Mouse (Mus musculus): ENCODE measurements around the gene Mtx1. TPM values are rescaled to one million over a fixed set of nuclear protein-coding genes. Genes with fewer than 3 reads are reported as not detected.

Gene Mtx1
- polyA plus RNA-seq, 2 experiments: 83.2 to 101 TPM

GRCm38 (mm10) chr3:89246261-89247100 lies 19.6 kb upstream of the Mtx1 start, which contains the start of gene Trim46:
Gene Trim46 (minus strand): TSS chr3:89246309.
- Histone ChIP-seq H3K4me3 (ENCODE audit: insufficient read depth in 1 of 2, low read depth in 2 of 2, low read length in 2 of 2) (peak within 1 kb of the TSS; percentile 74 to 75), H3K9ac (replicated peaks) (peak within 1 kb of the TSS; percentile 73), H3K9me3 (ENCODE audit: control insufficient read depth, low read length) (no peaks in the 10 kb centered on the region), H3K27me3 (ENCODE audit: control insufficient read depth, insufficient read depth, low read length) (peaks cover 20% of the 10 kb centered on the region), H3K36me3 (replicated peaks; ENCODE audit: control insufficient read depth, insufficient read depth, low read depth) (no peaks in the 10 kb centered on the region), H3K27ac (no peak within 1 kb of the TSS), H3K4me1 (replicated peaks; ENCODE audit: control insufficient read depth in 2 of 2, insufficient read depth in 2 of 2, low read length in 1 of 2) (peaks cover 9 to 12% of the 10 kb centered on the region in 2 experiments), H3K4me2 (ENCODE audit: low read depth) (peak within 1 kb of the TSS; percentile 90)
- DNase-seq (ENCODE audit: low read depth in 3 of 3, low spot score in 3 of 3) (peak; percentile 79 to 80 (median 80)), ATAC-seq (ENCODE audit: insufficient read depth) (peak; percentile 71)
- TF ChIP-seq CTCF (IDR thresholded peaks at IDR 0.05; ENCODE audit: low read depth) (peak; percentile 99), EP300 (IDR thresholded peaks at IDR 0.05; ENCODE audit: low read depth) (no peak)
- WGBS (ENCODE audit: insufficient replicate concordance): under 1% methylated on average over 42 of the region's 42 CpGs

- no peaks in the 10 kb centered on the region for H3K36me3 ChIP-seq (replicated peaks; ENCODE audit: control insufficient read depth, insufficient read depth, low read depth)
- peaks cover 5 to 9% of the 10 kb centered on the region in 2 experiments for H3K4me1 ChIP-seq (replicated peaks; ENCODE audit: control insufficient read depth in 2 of 2, insufficient read depth in 2 of 2, low read length in 1 of 2)
- no peak for ATAC-seq (ENCODE audit: insufficient read depth)
- H3K4me3 ChIP-seq (ENCODE audit: insufficient read depth in 1 of 2, low read depth in 2 of 2, low read length in 2 of 2): peak within 1 kb of the TSS; percentile 74 to 75
- WGBS (ENCODE audit: insufficient replicate concordance): 7% methylated on average over 20 of the region's 20 CpGs
- peak within 1 kb of the TSS; percentile 73 for H3K9ac ChIP-seq (replicated peaks)
- TF ChIP-seq CTCF (IDR thresholded peaks at IDR 0.05; ENCODE audit: low read depth) (no peak), EP300 (IDR thresholded peaks at IDR 0.05; ENCODE audit: low read depth) (no peak)
- H3K9me3 ChIP-seq (ENCODE audit: control insufficient read depth, low read length): no peaks in the 10 kb centered on the region
- no peak within 1 kb of the TSS for H3K27ac ChIP-seq
- peaks cover 20% of the 10 kb centered on the region for H3K27me3 ChIP-seq (ENCODE audit: control insufficient read depth, insufficient read depth, low read length)
- DNase-seq (ENCODE audit: low read depth in 3 of 3, low spot score in 3 of 3): no peak
- peak within 1 kb of the TSS; percentile 90 for H3K4me2 ChIP-seq (ENCODE audit: low read depth)
Measured at GRCm38 (mm10) chr3:89245688-89246171, 18.8 kb upstream of the Mtx1 start, which contains the start of gene Krtcap2. Gene Krtcap2 (plus strand): TSS chr3:89245966.

GRCm38 (mm10) chr3:89244982-89245687 lies 18.2 kb upstream of the Mtx1 start:
- WGBS (ENCODE audit: insufficient replicate concordance): under 1% methylated on average over 25 of the region's 26 CpGs
- Histone ChIP-seq H3K4me1 (replicated peaks; ENCODE audit: control insufficient read depth in 2 of 2, insufficient read depth in 2 of 2, low read length in 1 of 2) (peaks cover 3 to 9% of the 10 kb centered on the region in 2 experiments), H3K9me3 (ENCODE audit: control insufficient read depth, low read length) (no peaks in the 10 kb centered on the region), H3K4me2 (ENCODE audit: low read depth) (peak overlapping the region; percentile 90), H3K4me3 (ENCODE audit: insufficient read depth in 1 of 2, low read depth in 2 of 2, low read length in 2 of 2) (peak overlapping the region in 1 of 2 experiments; percentile 18; a peak in 1 of 4 replicates), H3K27me3 (ENCODE audit: control insufficient read depth, insufficient read depth, low read length) (peaks cover 20% of the 10 kb centered on the region), H3K27ac (no peak overlapping the region), H3K36me3 (replicated peaks; ENCODE audit: control insufficient read depth, insufficient read depth, low read depth) (no peaks in the 10 kb centered on the region), H3K9ac (replicated peaks) (no peak overlapping the region)
- TF ChIP-seq CTCF (IDR thresholded peaks at IDR 0.05; ENCODE audit: low read depth): no peak
- no peak for TF ChIP-seq EP300 (IDR thresholded peaks at IDR 0.05; ENCODE audit: low read depth)
- ATAC-seq (ENCODE audit: insufficient read depth) (no peak), DNase-seq (ENCODE audit: low read depth in 3 of 3, low spot score in 3 of 3) (no peak)

DNA sequence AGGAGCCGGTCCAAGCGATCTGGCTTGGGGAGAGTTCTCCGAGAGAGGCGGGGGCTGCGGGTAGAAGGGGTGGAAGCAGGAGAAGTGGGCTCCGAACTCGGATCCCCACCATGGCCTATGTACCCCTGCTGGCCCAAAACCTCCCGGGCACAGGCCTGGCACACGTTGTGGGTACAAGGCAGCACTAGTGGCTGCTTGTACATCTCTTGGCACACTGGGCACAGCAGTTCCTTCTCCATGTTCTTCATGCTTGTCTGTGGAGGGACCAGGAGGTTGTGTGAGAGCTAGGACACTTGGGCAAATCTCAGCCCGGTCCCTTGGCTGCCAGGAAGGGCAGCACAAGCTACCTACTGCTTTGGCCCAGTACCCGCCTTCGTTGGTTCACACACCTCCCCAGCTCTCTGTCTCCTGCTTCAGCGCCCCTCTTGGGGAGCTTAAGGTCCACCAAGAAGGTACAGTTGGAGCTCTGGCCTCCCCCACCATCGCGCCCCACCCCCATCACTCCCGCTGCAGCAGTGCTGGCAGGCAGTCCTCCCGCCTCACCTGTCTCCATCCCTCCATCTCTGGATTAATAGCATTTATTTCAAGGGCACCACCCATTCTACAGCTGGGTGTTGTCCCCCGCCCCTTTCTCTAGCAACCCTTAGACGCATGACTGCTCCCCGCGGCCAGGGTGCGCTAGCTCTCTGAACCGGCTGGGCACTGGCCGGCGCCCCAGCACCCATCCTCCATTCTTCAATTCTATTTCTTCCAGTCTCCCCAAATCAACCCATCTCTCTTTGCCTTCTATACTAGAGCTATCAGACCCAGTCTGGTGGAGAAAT lies 17.5 kb upstream of the Mtx1 start:
- TF ChIP-seq EP300 (IDR thresholded peaks at IDR 0.05; ENCODE audit: low read depth) (no peak), CTCF (IDR thresholded peaks at IDR 0.05; ENCODE audit: low read depth) (peak; percentile 20; the same call in 1 of the 2 replicates)
- Histone ChIP-seq H3K4me3 (ENCODE audit: insufficient read depth in 1 of 2, low read depth in 2 of 2, low read length in 2 of 2) (peak overlapping the region in 1 of 2 experiments; percentile 18; a peak in 1 of 4 replicates), H3K27ac (no peak overlapping the region), H3K36me3 (replicated peaks; ENCODE audit: control insufficient read depth, insufficient read depth, low read depth) (no peaks in the 10 kb centered on the region), H3K9ac (replicated peaks) (no peak overlapping the region), H3K4me1 (replicated peaks; ENCODE audit: control insufficient read depth in 2 of 2, insufficient read depth in 2 of 2, low read length in 1 of 2) (peaks cover 3 to 9% of the 10 kb centered on the region in 2 experiments), H3K4me2 (ENCODE audit: low read depth) (peak overlapping the region; percentile 41), H3K9me3 (ENCODE audit: control insufficient read depth, low read length) (no peaks in the 10 kb centered on the region), H3K27me3 (ENCODE audit: control insufficient read depth, insufficient read depth, low read length) (peaks cover 20% of the 10 kb centered on the region)
- 25% methylated on average over 25 of the region's 25 CpGs for WGBS (ENCODE audit: insufficient replicate concordance)
- ATAC-seq (ENCODE audit: insufficient read depth): no peak
- no peak for DNase-seq (ENCODE audit: low read depth in 3 of 3, low spot score in 3 of 3)
